Mouse (Mus musculus) testis, adult 2 months (tissue): Measurements from ENCODE around the gene Hspe1.

Source experiments
- CTCF ChIP-seq: fragments of 200-500 bp; IDR thresholded peaks from 2 replicates; pipeline ENCODE4 v1.5.1; 2012; ENCODE audit warnings: low read depth, mild to moderate bottlenecking, inconsistent platforms, low read length, moderate library complexity; ENCODE audit not compliant: control insufficient read depth, insufficient read depth, insufficient replicate concordance
- POLR2A ChIP-seq: fragments of 200-500 bp; IDR thresholded peaks from 2 replicates; pipeline ENCODE4 v1.6.1; 2012; ENCODE audit warnings: low read depth, mild to moderate bottlenecking, inconsistent platforms, low read length, moderate library complexity; ENCODE audit not compliant: control insufficient read depth

GRCm38 (mm10) chr1:55055322-55056115 lies 32.4 kb upstream of the Hspe1 start:
- TF ChIP-seq CTCF: no peak
- TF ChIP-seq POLR2A: no peak
